Mouse (Mus musculus) ES-Bruce4 (cell line): ENCODE measurements around the gene Slc6a12. TPM values are rescaled to one million over a fixed set of nuclear protein-coding genes. Genes with fewer than 3 reads are reported as not detected.
A peak's percentile ranks its signal among the peaks of the same experiment; 100 is the strongest.

Source experiments
- H3K27ac ChIP-seq: 2 replicates; pipeline ENCODE4 v1.5.1; 2012; ENCODE audit warnings: low read length, inconsistent platforms; ENCODE audit not compliant: insufficient read depth
- H3K27me3 ChIP-seq: 2 replicates; pipeline ENCODE4 v1.6.1; 2012; ENCODE audit warnings: mild to moderate bottlenecking, low read length, inconsistent platforms; ENCODE audit not compliant: control insufficient read depth, poor library complexity, insufficient read depth, severe bottlenecking
- H3K36me3 ChIP-seq: 2 replicates; pipeline ENCODE4 v1.6.1; 2012; ENCODE audit warnings: inconsistent platforms, mild to moderate bottlenecking, low read length, moderate library complexity; ENCODE audit not compliant: control insufficient read depth, poor library complexity, insufficient read depth, severe bottlenecking
- H3K4me1 ChIP-seq: one replicate; pipeline ENCODE4 v1.8.1; 2011; ENCODE audit warnings: low read length; ENCODE audit not compliant: control insufficient read depth, insufficient read depth
- H3K4me3 ChIP-seq: 2 replicates; pipeline ENCODE4 v1.5.1; 2011; ENCODE audit warnings: low read depth, mild to moderate bottlenecking, low read length
- H3K9ac ChIP-seq: 2 replicates; pipeline ENCODE4 v1.6.1; 2012; ENCODE audit warnings: low read depth, mild to moderate bottlenecking, inconsistent platforms; ENCODE audit not compliant: poor library complexity, severe bottlenecking
- H3K9me3 ChIP-seq: replicated peaks from 2 replicates; pipeline ENCODE4 v1.6.1; 2012; ENCODE audit warnings: mild to moderate bottlenecking, low read length, inconsistent platforms; ENCODE audit not compliant: control insufficient read depth, poor library complexity, insufficient read depth, severe bottlenecking
- CTCF ChIP-seq: IDR thresholded peaks from one replicate; pipeline ENCODE4 v1.8.1; 2011; ENCODE audit warnings: low read depth, low read length
- EP300 ChIP-seq: IDR thresholded peaks from 2 replicates; pipeline ENCODE4 v1.6.1; 2011; ENCODE audit warnings: low read depth, low read length; ENCODE audit not compliant: insufficient read depth
- POLR2A ChIP-seq: IDR thresholded peaks from one replicate; pipeline ENCODE4 v1.8.1; 2011; ENCODE audit warnings: low read length; ENCODE audit not compliant: insufficient read depth
- polyA plus RNA-seq: library from polyadenylated mRNA; stranded (reverse); fragments of >200 nt; gene quantifications from 2 replicates; pipeline ENCODE4 v1.2.4, GENCODE M21; 2011; ENCODE audit warnings: low read depth; ENCODE audit not compliant: missing spikeins, insufficient read depth, insufficient read length

Gene Slc6a12
- polyA plus RNA-seq, 1 experiment: 1.2 TPM

GRCm38 (mm10) chr6:121337770-121338518 is 4.9 kb upstream of the Slc6a12 start:
- no peaks in the 10 kb centered on the region for H3K4me1 ChIP-seq
- H3K4me3 ChIP-seq: no peak overlapping the region
- no peak overlapping the region for H3K27ac ChIP-seq
- H3K9me3 ChIP-seq: no peaks in the 10 kb centered on the region
- H3K36me3 ChIP-seq: no peaks in the 10 kb centered on the region
- no peak overlapping the region for H3K9ac ChIP-seq
- no peaks in the 10 kb centered on the region for H3K27me3 ChIP-seq
- TF ChIP-seq CTCF (peak; percentile 82), POLR2A (no peak), EP300 (no peak)

- Histone ChIP-seq H3K4me3 (no peak overlapping the region), H3K4me1 (no peaks in the 10 kb centered on the region), H3K36me3 (no peaks in the 10 kb centered on the region), H3K9ac (no peak overlapping the region), H3K27ac (no peak overlapping the region), H3K9me3 (no peaks in the 10 kb centered on the region), H3K27me3 (no peaks in the 10 kb centered on the region)
- TF ChIP-seq POLR2A (no peak), CTCF (no peak), EP300 (no peak)
Observed at GRCm38 (mm10) chr6:121338519-121338896, 4.4 kb upstream of the Slc6a12 start.

GRCm38 (mm10) chr6:121341650-121342049 is 1.2 kb upstream of the Slc6a12 start:
- Histone ChIP-seq H3K27me3 (no peaks in the 10 kb centered on the region), H3K9me3 (no peaks in the 10 kb centered on the region), H3K27ac (no peak overlapping the region), H3K4me3 (no peak overlapping the region), H3K36me3 (no peaks in the 10 kb centered on the region), H3K9ac (no peak overlapping the region), H3K4me1 (no peaks in the 10 kb centered on the region)
- TF ChIP-seq CTCF (no peak), EP300 (no peak), POLR2A (no peak)

- Histone ChIP-seq H3K9ac (no peak overlapping the region), H3K9me3 (no peaks in the 10 kb centered on the region), H3K27ac (no peak overlapping the region), H3K4me1 (no peaks in the 10 kb centered on the region), H3K27me3 (no peaks in the 10 kb centered on the region), H3K4me3 (no peak overlapping the region), H3K36me3 (no peaks in the 10 kb centered on the region)
- no peak for TF ChIP-seq EP300
- TF ChIP-seq CTCF: no peak
- TF ChIP-seq POLR2A: no peak
Observed at GRCm38 (mm10) chr6:121343771-121344123, 871 bp downstream of the Slc6a12 start.

- no peaks in the 10 kb centered on the region for H3K36me3 ChIP-seq
- no peak overlapping the region for H3K9ac ChIP-seq
- no peak for TF ChIP-seq CTCF
- no peak for TF ChIP-seq POLR2A
- no peak for TF ChIP-seq EP300
- H3K9me3 ChIP-seq: no peaks in the 10 kb centered on the region
- H3K4me1 ChIP-seq: no peaks in the 10 kb centered on the region
- H3K4me3 ChIP-seq: no peak overlapping the region
- no peak overlapping the region for H3K27ac ChIP-seq
- no peaks in the 10 kb centered on the region for H3K27me3 ChIP-seq
Observed at GRCm38 (mm10) chr6:121344329-121344728, 1.5 kb downstream of the Slc6a12 start.

- no peaks in the 10 kb centered on the region for H3K9me3 ChIP-seq
- H3K27me3 ChIP-seq: no peaks in the 10 kb centered on the region
- H3K9ac ChIP-seq: no peak overlapping the region
- H3K36me3 ChIP-seq: no peaks in the 10 kb centered on the region
- no peaks in the 10 kb centered on the region for H3K4me1 ChIP-seq
- TF ChIP-seq POLR2A: no peak
- TF ChIP-seq CTCF: no peak
- no peak for TF ChIP-seq EP300
- no peak overlapping the region for H3K27ac ChIP-seq
- H3K4me3 ChIP-seq: no peak overlapping the region
Observed at GRCm38 (mm10) chr6:121346428-121346827, 3.6 kb downstream of the Slc6a12 start.
